7 mouse cellular contexts compared by ENCODE assay signal in the genomic region with DNA sequence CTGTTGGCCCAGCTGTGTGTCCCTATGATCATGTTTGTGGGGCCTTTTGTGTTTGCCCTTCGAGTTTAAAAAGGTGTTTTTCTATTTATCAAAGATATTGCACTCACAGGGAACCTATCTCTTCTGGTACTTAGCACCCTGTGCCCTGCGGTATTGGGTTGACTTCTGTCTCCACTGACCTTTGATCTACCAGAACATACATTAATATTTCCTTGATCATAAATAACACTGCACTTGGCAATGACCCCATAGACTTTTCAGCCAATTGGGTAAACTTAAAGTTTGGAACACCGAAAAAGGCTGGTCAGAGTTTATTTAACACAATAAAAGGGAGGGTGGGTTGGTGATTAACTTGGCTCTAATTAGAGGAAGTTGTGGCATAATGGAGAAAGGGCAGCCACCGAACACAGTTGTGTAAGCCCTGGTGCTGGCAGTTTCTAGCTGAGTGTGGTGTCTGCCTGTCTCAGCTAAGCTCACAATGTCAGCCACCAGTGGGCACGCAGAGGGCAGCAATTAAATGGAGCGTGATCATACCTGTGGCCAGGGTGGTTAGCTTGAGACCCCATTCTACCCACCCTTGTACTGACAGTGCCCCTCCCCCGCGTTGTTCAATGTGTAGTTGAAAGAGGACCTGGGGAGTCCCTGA. TPM values are rescaled to one million over a fixed set of nuclear protein-coding genes. Genes with fewer than 3 reads are reported as not detected.
DNase-seq lines count a peak whose midpoint lies in the region; ATAC-seq lines count a peak whose summit lies in the region.

No protein-coding gene starts in this region.

- peak; percentile 50 for ATAC-seq in forebrain, embryonic 11.5 days (replicated peaks; ENCODE audit: low FRiP score)
- 0 out of 2 replicates have a peak, but pooled peaks have one; percentile 20 for ATAC-seq in lung, embryonic 15.5 days (ENCODE audit: borderline replicate concordance, extremely low read depth, low FRiP score, low TSS enrichment)
- no peak for ATAC-seq in activated CD4-positive, CD25-positive, alpha-beta regulatory T cell, adult 4 months

- no peaks in the 10 kb centered on the region for H3K27me3 ChIP-seq in forebrain, embryonic 11.5 days (ENCODE audit: control insufficient read depth, insufficient read depth, low read length)
- no peaks in the 10 kb centered on the region for H3K27me3 ChIP-seq in lung, embryonic 15.5 days
- H3K27me3 ChIP-seq in splenic B cell, adult 2 months (ENCODE audit: control insufficient read depth, insufficient read depth, low read length, poor library complexity, severe bottlenecking): no peaks in the 10 kb centered on the region

- DNase-seq in right cerebral cortex, postnatal 4 days: peak; percentile 22
- DNase-seq in right cerebral cortex, adult 18-20 months: no peak
- DNase-seq in forebrain, embryonic 11.5 days (ENCODE audit: low spot score): peak; percentile 54
- peak; percentile 37 to 49 for DNase-seq in kidney, adult 8-10 months
- DNase-seq in splenic B cell, adult 2 months (ENCODE audit: low read depth, low spot score): peak; percentile 36

- H3K9ac ChIP-seq in forebrain, embryonic 11.5 days (ENCODE audit: low read length): no peak overlapping the region
- H3K9ac ChIP-seq in lung, embryonic 15.5 days: no peak overlapping the region

- WGBS in forebrain, embryonic 11.5 days: 66% methylated on average over 8 of the region's 8 CpGs
- 60% methylated on average over 8 of the region's 8 CpGs for WGBS in lung, embryonic 15.5 days

- no peak overlapping the region for H3K27ac ChIP-seq in forebrain, embryonic 11.5 days (ENCODE audit: low read depth, low read length)
- no peak overlapping the region for H3K27ac ChIP-seq in lung, embryonic 15.5 days

- no peaks in the 10 kb centered on the region for H3K4me1 ChIP-seq in forebrain, embryonic 11.5 days (replicated peaks; ENCODE audit: control insufficient read depth, insufficient read depth, low read length)
- 0 out of 2 replicates have a peak, but pooled peaks cover 4% of the 10 kb centered on the region for H3K4me1 ChIP-seq in lung, embryonic 15.5 days

- H3K4me3 ChIP-seq in forebrain, embryonic 11.5 days (ENCODE audit: low read depth, low read length): peak overlapping the region; percentile 30; the same call in 1 of the 2 replicates
- H3K4me3 ChIP-seq in lung, embryonic 15.5 days: peak overlapping the region; percentile 40; the same call in 1 of the 2 replicates

- no peaks in the 10 kb centered on the region for H3K9me3 ChIP-seq in forebrain, embryonic 11.5 days (ENCODE audit: control insufficient read depth, low read length)
- no peaks in the 10 kb centered on the region for H3K9me3 ChIP-seq in lung, embryonic 15.5 days

- no peak overlapping the region; the same call in 1 of the 2 replicates for H3K4me2 ChIP-seq in forebrain, embryonic 11.5 days (ENCODE audit: low read depth, low read length, severe bottlenecking)
- H3K4me2 ChIP-seq in lung, embryonic 15.5 days: peak overlapping the region; percentile 89

- no peaks in the 10 kb centered on the region for H3K36me3 ChIP-seq in forebrain, embryonic 11.5 days (ENCODE audit: control insufficient read depth, insufficient read depth, low read length)
- H3K36me3 ChIP-seq in lung, embryonic 15.5 days: no peaks in the 10 kb centered on the region
- H3K36me3 ChIP-seq in splenic B cell, adult 2 months (ENCODE audit: control insufficient read depth, insufficient read depth, low read length, poor library complexity, severe bottlenecking): no peaks in the 10 kb centered on the region

RNA-seq across cellular contexts. Expression of a gene that starts 38.5 kb away (rescaled TPM):
- 35.3 and 37.5 TPM in 2 replicates for polyA plus RNA-seq in forebrain, embryonic 11.5 days (2014; fragmentation: Nextera tagmentation; extraction: Ambion mirVana)
- 29.8 and 30.3 TPM in 2 replicates for polyA plus RNA-seq in lung, embryonic 15.5 days (2015; fragmentation: Nextera tagmentation; extraction: Ambion mirVana)
- polyA plus RNA-seq in activated CD4-positive, CD25-positive, alpha-beta regulatory T cell, adult 4 months (2017; shearing (Covaris generic)): 10 to 100 TPM; 19.0 to 25.9 TPM
